Mouse (Mus musculus) macrophage (primary cell): ENCODE data around the gene Camta1. TPM values are rescaled to one million over a fixed set of nuclear protein-coding genes. Genes with fewer than 3 reads are reported as not detected.

ENCODE experiments used
- H3K27ac ChIP-seq: fragments of 350-480 bp; formaldehyde crosslinking; 2 replicates; pipeline ENCODE4 v1.9.0; 2021
- H3K36me3 ChIP-seq: fragments of 350-480 bp; formaldehyde crosslinking; 2 replicates; pipeline ENCODE4 v1.9.0; 2021; ENCODE audit errors: inconsistent target
- H3K4me3 ChIP-seq: fragments of 350-480 bp; formaldehyde crosslinking; 2 replicates; pipeline ENCODE4 v1.9.0; 2021; ENCODE audit errors: inconsistent target
- H3K79me2 ChIP-seq: fragments of 350-480 bp; formaldehyde crosslinking; 2 replicates; pipeline ENCODE4 v1.9.0; 2021; ENCODE audit errors: inconsistent target
- WGBS: methylation state at CpG from one replicate; pipeline ENCODE4 v1.1.7; 2026; ENCODE audit warnings: inconsistent platforms; ENCODE audit not compliant: missing documents; 5-methylcytosine and 5-hydroxymethylcytosine counted together
- polyA plus RNA-seq: library from polyadenylated mRNA; stranded (reverse); fragments of 250-400 nt; gene quantifications from 3 replicates; pipeline ENCODE4 v1.2.4, GENCODE M21; 2018; ENCODE audit warnings: inconsistent platforms

Gene Camta1
- polyA plus RNA-seq, 1 experiment from 2014 or later = 8.7 TPM

DNA sequence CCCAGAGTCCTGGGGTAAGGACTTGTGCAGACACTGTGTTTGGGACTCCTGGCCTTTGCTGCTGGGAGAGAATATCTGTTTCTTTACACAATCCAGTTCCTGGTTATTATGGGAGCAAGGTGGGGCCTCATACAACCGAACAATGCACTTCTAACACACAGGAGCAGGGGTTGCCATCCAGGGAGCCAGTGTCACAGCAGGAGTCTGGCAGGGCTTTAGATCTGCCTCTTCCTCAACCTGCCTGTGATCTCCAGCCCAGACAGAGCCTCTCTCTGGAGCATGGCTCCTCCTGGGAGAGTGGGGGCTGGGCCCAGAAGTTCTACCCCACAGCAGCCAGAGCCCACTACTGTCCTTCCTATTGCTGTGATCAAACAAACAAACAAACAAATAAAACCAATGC lies 483.9 kb downstream of the Camta1 start:
- H3K4me3 ChIP-seq = no peak overlapping the region
- H3K27ac ChIP-seq = no peak overlapping the region
- WGBS = 36% methylated on average over 1 of the region's 1 CpGs
- H3K79me2 ChIP-seq = no peaks in the 10 kb centered on the region
- H3K36me3 ChIP-seq = no peaks in the 10 kb centered on the region

DNA sequence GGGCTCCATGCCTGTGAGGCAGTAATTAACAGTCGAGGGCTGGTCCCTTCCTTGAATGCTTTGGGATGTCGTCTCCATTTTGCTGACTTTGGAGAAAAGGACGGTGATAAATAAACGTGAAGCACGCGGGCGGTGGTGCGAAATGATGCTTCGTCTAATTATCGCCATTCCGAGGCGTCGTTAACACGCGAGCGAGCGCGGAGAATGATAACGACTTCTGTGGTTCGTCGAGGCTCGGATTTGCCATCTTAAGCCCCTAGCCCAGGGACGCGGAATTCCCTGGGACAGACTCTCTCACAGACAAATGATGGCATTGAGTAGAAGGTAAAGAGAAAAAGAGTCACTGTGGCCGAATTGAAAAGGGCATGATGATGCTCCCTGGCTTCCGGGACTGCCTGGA lies 485.4 kb downstream of the Camta1 start:
- Histone ChIP-seq H3K4me3 (no peak overlapping the region), H3K36me3 (no peaks in the 10 kb centered on the region), H3K79me2 (no peaks in the 10 kb centered on the region), H3K27ac (no peak overlapping the region)
- 93% methylated on average over 23 of the region's 26 CpGs for WGBS

DNA sequence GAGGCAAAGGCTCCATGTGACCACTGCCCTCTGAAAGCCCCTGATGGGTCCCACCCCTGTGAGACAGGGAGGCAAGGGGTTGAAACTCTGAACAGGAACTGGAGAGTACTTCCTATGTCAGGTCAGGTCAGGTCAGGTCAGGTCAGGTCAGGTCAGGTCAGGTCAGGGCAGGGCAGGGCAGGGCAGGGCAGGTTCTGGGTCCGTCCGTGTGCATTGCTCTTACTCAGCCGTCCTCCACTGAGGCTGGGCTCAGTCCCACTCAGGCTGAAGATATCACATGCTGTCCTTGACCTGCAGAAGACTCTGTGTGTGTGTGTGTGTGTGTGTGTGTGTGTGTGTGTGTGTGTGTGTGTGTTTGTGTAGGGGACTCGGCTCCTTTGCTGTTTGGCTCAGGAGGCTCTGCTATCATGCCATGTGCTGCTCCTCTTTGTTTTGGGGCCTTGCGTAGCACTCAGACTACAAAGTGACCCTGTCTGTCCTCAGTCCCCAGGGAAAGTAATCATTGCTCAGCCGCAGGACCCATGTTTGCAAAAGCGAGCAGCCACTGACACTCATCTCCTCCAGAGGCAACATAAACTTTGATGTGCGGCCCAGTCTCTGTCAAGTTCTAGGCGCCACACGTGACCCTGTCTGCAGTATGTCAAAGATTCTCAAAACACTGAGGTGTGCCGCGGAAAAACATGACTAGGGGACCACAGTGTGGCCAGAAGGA lies 488.7 kb downstream of the Camta1 start:
- Histone ChIP-seq H3K4me3 (no peak overlapping the region), H3K79me2 (no peaks in the 10 kb centered on the region), H3K27ac (no peak overlapping the region), H3K36me3 (no peaks in the 10 kb centered on the region)
- WGBS = 89% methylated on average over 11 of the region's 12 CpGs

DNA sequence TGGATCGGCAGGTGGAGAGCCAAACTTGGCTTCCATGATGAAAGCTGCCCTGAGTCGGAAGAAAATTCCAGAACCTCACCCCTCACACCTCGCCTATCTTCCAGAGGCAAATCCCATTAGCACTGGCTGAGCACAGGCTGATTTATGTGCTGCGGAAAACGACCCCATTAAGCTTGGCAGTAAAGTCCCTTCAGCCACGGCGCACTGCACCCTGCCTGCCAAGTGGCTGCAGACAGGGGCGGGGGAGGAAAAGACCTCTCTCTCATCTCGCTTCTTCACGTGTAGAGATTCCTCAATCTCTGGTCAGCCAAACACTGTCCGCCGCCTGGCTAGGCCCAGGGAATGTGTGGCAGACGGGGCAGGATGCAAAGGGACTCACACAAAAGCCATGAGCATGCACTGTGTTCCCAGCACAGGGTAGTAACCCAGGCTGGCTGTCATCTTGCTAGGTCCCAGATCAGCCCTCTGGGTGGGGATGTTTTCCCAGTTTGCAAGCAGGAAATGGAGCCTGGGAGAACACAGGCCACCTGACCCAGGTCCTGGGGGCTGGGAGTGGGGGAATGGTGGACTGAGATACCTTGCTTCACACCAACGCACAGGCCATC lies 494.6 kb downstream of the Camta1 start:
- H3K4me3 ChIP-seq = no peak overlapping the region
- no peak overlapping the region for H3K27ac ChIP-seq
- WGBS = 56% methylated on average over 14 of the region's 14 CpGs
- no peaks in the 10 kb centered on the region for H3K79me2 ChIP-seq
- no peaks in the 10 kb centered on the region for H3K36me3 ChIP-seq

DNA sequence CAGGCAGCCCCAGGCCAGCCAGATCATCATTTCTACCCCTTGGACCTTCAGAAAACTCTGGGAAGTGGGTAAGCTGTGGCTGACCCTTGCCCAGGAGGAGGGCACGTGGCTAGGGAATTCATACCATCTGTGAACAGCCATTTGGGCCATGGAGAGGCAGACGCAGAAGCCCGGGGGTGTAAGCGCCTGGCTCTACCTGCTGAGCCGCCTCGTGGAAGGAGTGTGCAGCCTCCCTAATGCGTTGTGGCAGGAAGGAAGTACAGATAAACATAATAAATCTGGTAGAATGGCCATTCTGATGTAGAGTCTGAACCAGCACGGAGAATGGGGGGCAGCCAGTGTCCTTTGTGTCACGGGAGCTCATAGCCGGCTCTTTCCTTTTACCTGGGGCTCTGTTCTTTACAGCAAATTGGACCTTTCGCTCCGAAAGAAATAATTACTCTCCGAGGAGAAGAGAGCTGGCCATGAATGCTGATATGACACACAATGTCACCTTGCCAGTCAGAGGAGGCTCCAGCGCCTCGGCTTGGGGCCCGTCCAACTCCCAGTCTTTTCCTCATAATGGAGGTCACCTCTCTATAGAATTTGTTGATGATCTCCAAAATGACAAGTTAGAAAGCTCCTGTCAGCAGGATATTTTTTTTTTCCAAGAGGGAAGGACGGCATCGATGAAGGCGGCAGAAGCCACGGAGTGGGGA lies 500.6 kb downstream of the Camta1 start:
- no peaks in the 10 kb centered on the region for H3K79me2 ChIP-seq
- WGBS = 69% methylated on average over 20 of the region's 20 CpGs
- H3K4me3 ChIP-seq = no peak overlapping the region

DNA sequence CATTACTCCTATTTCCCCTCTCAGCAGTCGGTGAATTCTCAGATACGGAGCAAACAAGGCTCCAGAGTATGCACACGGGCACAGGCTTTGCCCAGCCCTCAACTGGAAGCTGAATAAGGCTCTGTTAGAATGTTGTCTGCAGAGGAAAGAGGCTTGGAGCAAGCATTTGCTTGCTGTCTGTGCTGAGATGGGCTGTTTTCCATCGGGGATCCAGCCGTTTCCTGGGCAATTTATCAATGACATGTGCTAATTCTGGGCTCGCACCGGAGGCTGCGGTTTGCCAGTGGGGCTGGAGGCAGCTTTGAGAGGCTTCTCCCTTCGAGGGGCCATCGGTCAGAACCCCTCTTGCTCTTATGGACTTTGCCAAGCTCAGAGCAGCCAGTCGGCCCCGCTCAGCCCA lies 506.2 kb downstream of the Camta1 start:
- Histone ChIP-seq H3K4me3 (no peak overlapping the region), H3K36me3 (no peaks in the 10 kb centered on the region)
- 11% methylated on average over 12 of the region's 12 CpGs for WGBS

More for the DNA sequence above, 500.6 kb downstream of the Camta1 start:
- H3K36me3 ChIP-seq = no peaks in the 10 kb centered on the region
- H3K27ac ChIP-seq = no peak overlapping the region

DNA sequence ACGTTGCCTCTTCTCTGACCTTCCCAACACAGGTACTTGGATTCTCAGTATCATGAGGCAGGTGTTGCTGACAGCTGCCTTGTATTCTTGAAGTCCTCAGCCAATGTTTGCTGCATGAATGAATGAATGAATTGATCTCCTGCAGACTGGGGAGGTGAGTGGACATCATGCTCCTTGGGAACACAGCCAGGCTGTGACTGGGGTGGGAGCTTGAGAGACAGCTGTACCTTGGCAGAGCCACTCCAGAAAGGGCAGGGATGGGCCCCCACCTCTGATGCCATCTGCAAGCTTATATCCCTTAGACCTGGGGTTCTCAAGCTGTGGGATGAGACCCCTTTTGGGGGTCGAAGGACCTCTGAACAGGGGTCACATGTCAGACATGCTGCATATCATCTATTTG lies 508.9 kb downstream of the Camta1 start:
- H3K27ac ChIP-seq = no peak overlapping the region
- no peaks in the 10 kb centered on the region for H3K79me2 ChIP-seq
- H3K36me3 ChIP-seq = no peaks in the 10 kb centered on the region
- WGBS = 81% methylated on average over 2 of the region's 2 CpGs
- no peak overlapping the region for H3K4me3 ChIP-seq

More for the DNA sequence above, 506.2 kb downstream of the Camta1 start:
- Histone ChIP-seq H3K79me2 (no peaks in the 10 kb centered on the region), H3K27ac (no peak overlapping the region)

DNA sequence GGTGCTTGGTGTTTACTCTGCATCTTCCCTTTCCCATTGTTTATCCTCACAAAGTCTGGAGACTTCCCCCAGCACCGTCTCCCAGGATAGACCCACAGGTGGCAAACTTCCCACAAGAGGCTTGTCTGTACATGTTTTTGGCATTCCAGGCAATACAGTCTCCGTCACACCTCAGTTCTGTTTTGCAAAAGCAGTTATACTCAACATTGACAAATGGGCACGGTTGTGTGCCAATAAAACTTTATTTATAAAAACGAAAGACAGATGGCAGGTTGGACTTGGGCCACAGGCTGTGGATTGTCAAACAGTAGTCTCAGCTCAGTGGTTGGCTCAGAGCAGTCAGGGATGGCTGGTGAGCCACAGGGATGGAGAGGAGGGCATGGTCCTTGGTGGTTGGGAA lies 509.4 kb downstream of the Camta1 start:
- Histone ChIP-seq H3K27ac (no peak overlapping the region), H3K4me3 (no peak overlapping the region), H3K36me3 (no peaks in the 10 kb centered on the region), H3K79me2 (no peaks in the 10 kb centered on the region)
- WGBS = 78% methylated on average over 4 of the region's 4 CpGs

DNA sequence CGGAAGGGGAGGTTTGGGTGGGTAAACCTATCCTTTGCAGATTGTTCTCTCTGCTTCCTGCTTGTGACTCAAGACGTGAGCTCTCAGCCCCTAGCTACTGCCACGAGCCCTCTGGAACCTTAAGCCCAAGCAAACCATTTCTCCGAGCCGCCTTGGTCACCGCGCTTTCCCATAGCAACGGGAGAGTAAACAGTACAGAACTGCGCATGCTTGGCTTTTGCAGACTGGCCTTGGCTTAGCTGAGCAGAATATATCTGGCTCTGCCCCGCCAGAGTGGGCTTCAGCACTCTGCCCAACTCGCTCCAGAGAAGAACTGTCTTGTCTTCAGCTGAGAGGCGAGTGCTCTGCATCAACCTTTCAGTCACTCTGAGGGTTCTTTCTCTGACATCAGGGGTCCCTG lies 509.9 kb downstream of the Camta1 start:
- no peak overlapping the region for H3K27ac ChIP-seq
- no peaks in the 10 kb centered on the region for H3K79me2 ChIP-seq
- H3K4me3 ChIP-seq = no peak overlapping the region
- 68% methylated on average over 12 of the region's 12 CpGs for WGBS
- H3K36me3 ChIP-seq = no peaks in the 10 kb centered on the region

DNA sequence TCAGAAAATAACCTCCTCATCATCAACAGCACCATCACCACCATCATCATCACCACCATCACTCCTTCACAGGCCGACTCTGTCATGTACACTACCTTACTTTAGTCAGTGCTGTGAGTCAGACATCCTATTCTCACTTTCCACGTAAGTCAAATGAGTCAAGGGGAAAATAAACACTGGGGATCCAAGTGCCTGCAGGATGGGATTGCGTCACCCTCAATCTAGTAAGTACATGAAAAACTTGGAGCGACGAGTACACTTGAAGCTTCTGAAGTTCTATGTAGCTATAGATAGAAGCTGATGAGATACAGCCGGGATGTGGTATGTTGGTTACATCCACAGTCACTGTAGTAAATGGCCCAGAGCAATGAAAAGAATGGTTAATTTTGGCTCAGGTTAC lies 514.1 kb downstream of the Camta1 start:
- H3K27ac ChIP-seq = no peak overlapping the region
- WGBS = 92% methylated on average over 6 of the region's 6 CpGs
- no peaks in the 10 kb centered on the region for H3K79me2 ChIP-seq
- H3K36me3 ChIP-seq = no peaks in the 10 kb centered on the region
- no peak overlapping the region for H3K4me3 ChIP-seq

DNA sequence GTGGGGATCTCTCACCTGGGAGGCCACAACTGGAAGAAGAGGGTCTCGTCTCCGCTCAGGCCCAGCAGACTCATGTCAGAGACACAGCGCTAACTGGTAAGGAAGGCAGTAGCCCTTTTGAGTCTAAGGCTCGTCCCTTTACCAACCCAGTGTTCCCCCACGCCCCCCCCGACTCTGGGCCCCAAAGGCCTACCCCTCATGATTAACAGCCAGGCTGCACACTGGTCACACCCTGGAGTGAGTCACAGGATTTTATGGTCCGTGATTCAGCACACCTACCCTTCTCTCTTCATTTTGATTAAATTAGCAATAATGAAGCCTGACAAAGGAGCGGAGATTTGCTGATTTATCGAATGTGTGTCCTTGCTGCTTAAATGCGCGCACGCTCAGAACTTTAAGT lies 515.0 kb downstream of the Camta1 start:
- Histone ChIP-seq H3K4me3 (no peak overlapping the region), H3K27ac (no peak overlapping the region), H3K36me3 (no peaks in the 10 kb centered on the region), H3K79me2 (no peaks in the 10 kb centered on the region)
- 86% methylated on average over 12 of the region's 12 CpGs for WGBS

DNA sequence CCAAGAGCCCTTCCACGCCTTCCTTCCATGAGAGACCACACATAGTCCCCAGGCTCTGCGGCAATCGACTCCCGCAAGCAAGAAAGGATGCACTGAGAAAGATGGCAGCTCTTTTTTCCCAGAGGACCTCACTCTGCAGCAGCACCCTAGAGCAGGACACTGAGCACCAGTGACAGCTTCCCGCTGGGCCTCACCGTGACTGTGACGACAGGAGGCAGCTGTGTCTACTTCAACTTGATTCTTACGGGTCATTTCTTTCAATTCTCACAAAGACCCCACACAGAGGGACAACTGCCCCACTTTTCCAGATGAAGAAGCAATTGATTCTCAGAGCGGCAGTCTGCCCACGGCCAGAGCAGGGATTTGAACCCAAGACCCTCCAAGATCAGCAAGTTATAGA lies 516.9 kb downstream of the Camta1 start:
- Histone ChIP-seq H3K36me3 (no peaks in the 10 kb centered on the region), H3K27ac (no peak overlapping the region), H3K79me2 (no peaks in the 10 kb centered on the region), H3K4me3 (no peak overlapping the region)
- 89% methylated on average over 10 of the region's 10 CpGs for WGBS

DNA sequence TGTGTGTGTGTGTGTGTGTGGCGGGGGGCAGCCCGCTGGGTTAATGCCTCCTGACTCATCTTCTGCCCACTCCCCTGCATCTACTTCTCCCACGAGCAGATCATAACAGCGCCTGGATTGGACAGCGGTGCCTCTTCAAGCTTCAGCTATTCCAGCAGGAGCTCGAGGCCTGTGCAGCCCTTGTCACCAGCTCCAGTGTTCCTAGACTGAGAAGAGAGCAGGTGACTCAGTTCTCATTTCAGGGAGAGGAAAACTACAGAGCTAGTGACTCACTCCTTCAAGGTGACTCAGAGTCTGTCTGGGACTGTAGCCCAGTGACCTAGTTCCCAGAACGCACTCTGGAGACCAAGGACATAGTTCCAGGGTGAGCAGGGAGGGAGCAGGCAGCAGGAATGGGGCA lies 522.3 kb downstream of the Camta1 start:
- 86% methylated on average over 7 of the region's 7 CpGs for WGBS
- Histone ChIP-seq H3K36me3 (no peaks in the 10 kb centered on the region), H3K79me2 (no peaks in the 10 kb centered on the region), H3K27ac (no peak overlapping the region), H3K4me3 (no peak overlapping the region)

DNA sequence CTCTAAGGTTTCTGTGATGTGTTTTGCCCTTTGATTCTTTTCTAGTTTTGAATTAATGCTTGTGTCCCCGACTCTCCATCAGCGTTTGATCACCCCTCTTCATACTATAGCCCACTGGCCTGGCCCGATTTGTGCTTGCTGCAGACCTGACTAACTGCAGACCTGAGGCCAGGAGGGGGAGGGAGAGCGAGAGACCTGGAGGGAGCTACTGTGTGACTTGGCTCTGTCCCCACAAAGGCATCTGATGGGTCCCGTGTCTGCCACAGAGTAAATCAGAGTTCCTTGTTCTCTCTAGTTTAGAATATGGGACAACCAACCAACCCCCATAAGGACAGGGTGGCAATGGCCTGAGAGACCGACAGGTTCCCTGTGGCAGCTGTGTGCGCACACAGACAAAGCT lies 522.7 kb downstream of the Camta1 start:
- no peaks in the 10 kb centered on the region for H3K36me3 ChIP-seq
- H3K4me3 ChIP-seq = no peak overlapping the region
- WGBS = 78% methylated on average over 7 of the region's 7 CpGs
- no peaks in the 10 kb centered on the region for H3K79me2 ChIP-seq
- H3K27ac ChIP-seq = no peak overlapping the region

DNA sequence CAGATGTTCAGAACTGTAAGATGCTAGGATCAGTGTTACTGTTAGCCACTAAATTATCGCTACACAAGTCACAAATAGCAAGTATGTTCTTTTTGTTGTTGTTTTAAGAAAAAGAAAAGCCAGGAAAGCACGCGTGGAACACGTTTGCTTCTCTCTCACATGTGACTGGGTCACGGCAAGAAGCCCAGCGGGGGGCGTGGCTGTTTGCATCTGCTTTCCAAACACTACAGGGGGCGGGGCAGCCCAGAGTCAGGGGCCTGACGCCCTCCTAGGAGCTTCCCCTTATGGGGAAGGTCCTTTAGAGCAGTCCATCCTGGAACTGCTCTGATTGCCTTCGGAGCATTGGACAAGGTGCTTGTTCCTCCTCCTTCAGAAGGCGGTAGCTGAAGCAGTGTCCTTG lies 524.1 kb downstream of the Camta1 start:
- Histone ChIP-seq H3K36me3 (no peaks in the 10 kb centered on the region), H3K79me2 (no peaks in the 10 kb centered on the region), H3K27ac (no peak overlapping the region), H3K4me3 (no peak overlapping the region)
- WGBS = 25% methylated on average over 11 of the region's 11 CpGs
